Mouse (Mus musculus) T-helper 1 cell (primary cell): ENCODE measurements around the gene Lbx1.

Experiments used
- in situ Hi-C: fragments of 300-600 bp; cut with MboI, MseI; formaldehyde crosslinking; loops from one replicate; pipeline ENCODE4 v1.15.1; 2025; ENCODE audit warnings: high pct_unique_total_duplicates

The Lbx1 gene

DNA sequence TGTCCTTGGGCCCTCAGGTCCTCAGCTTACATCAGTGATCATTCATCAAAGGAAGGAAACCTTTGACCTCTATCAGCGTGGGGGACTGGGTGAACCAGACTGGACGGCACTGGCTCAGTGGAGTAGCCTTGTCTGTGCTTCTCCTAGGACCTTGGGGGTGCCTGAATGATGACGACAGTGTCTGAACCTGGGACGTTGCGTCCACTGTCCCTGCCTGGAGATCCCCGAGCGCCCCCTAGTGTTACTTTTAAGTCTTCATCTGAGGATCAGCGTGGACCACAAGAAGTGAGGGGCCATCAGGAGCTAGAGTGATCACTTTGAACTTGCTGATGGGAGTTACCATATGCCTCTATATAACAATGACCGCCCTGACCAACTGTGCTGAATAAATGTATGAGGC lies 19.4 kb downstream of the Lbx1 start:
- in situ Hi-C loops: loop anchor here (5.0 kb wide), 2 partner anchors 96 to 216 kb away; no protein-coding TSS in a partner anchor

GRCm38 (mm10) chr19:45215431-45215830 lies 20.2 kb downstream of the Lbx1 start:
- in situ Hi-C loops: loop anchor here (5.0 kb wide), 2 partner anchors 97 to 217 kb away; no protein-coding TSS in a partner anchor

GRCm38 (mm10) chr19:45209776-45210422 lies 25.7 kb downstream of the Lbx1 start:
- in situ Hi-C loops: loop anchor here (5.0 kb wide), 1 partner anchor 33 kb away; no protein-coding TSS in a partner anchor

- in situ Hi-C loops: no loop called here
These were observed 26.4 kb downstream of the Lbx1 start for GRCm38 (mm10) chr19:45209191-45209590.

DNA sequence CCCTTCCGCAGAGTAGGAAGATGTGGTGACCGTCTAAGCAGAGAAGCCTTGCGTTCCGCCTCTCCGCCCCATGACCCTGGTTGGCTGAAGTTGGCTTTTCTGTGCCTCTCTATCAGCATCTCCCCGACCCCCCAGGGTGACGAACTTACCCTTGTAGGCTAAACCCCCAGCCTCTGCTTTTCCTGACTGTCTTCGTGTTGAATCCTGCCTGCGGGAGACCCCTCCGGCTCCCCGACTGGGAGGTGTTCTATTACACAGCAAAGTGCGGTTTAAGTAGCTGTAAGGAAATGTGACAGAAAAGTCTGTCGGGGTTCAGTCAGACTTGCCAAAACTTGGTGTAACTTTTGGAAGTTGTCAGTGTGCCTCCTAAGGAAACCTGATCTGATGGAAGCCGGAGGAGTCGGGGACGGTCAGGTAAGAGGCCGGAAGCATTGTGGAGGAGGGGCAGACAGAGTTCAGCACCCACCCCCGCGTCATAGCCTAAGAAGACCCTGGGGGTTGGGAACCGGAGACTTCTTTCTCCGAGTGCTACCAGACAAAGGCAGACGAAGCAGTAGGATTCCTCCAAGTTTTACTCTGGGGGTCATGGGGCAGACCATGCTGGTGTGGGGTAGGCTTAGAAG lies 27.1 kb downstream of the Lbx1 start:
- in situ Hi-C loops: no loop called here

- in situ Hi-C loops: no loop called here
These were observed 27.8 kb downstream of the Lbx1 start for GRCm38 (mm10) chr19:45207662-45208437.

GRCm38 (mm10) chr19:45207153-45207552 lies 28.5 kb downstream of the Lbx1 start:
- in situ Hi-C loops: no loop called here

- in situ Hi-C loops: no loop called here
These were observed 30.1 kb downstream of the Lbx1 start for GRCm38 (mm10) chr19:45205311-45206105.

- in situ Hi-C loops: loop anchor here (10.0 kb wide), 1 partner anchor 678 kb away; no protein-coding TSS in a partner anchor
These were observed 38.6 kb downstream of the Lbx1 start for GRCm38 (mm10) chr19:45196967-45197366.

DNA sequence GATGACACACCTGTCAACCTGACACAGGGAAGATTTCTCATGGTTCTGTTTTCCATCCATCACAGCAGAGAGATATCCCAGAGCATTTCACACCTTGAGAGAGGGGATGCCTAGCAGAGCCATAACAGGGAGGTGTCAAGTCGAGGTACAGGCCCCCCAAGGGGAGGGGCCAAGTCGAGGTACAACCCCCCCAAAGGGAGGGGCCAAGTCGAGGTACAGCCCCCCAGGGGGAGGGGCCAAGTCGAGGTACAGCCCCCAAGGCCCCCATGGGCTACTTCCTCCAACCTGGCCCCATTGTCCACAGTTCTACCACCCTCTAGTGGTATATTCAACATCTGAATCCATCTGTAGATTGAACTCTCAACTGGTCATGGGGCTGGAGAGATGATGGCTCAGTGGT lies 41.0 kb downstream of the Lbx1 start:
- in situ Hi-C loops: loop anchor here (10.0 kb wide), 1 partner anchor 680 kb away; no protein-coding TSS in a partner anchor
